Mouse (Mus musculus): ENCODE measurements around the gene Abcc3. TPM values are rescaled to one million over a fixed set of nuclear protein-coding genes. Genes with fewer than 3 reads are reported as not detected.

The Abcc3 gene
- polyA plus RNA-seq, 1 experiment = 123 TPM

- H3K4me3 ChIP-seq (ENCODE audit: control insufficient read depth, low read depth, low read length) = no peak overlapping the region
- no peaks in the 10 kb centered on the region for H3K36me3 ChIP-seq (ENCODE audit: control insufficient read depth, insufficient read depth, low read length)
- H3K27ac ChIP-seq (ENCODE audit: control insufficient read depth, insufficient read depth, low read depth, low read length) = no peak overlapping the region
- no peak for TF ChIP-seq POLR2A (IDR thresholded peaks at IDR 0.05; ENCODE audit: control insufficient read depth, low read depth, low read length)
- no peaks in the 10 kb centered on the region for H3K27me3 ChIP-seq (ENCODE audit: control insufficient read depth, insufficient read depth, low read length)
- H3K4me1 ChIP-seq (ENCODE audit: control insufficient read depth, insufficient read depth, low read length) = no peaks in the 10 kb centered on the region; the same call in 1 of the 2 replicates
Measured at GRCm38 (mm10) chr11:94389724-94390396, 2.9 kb downstream of the Abcc3 start.

DNA sequence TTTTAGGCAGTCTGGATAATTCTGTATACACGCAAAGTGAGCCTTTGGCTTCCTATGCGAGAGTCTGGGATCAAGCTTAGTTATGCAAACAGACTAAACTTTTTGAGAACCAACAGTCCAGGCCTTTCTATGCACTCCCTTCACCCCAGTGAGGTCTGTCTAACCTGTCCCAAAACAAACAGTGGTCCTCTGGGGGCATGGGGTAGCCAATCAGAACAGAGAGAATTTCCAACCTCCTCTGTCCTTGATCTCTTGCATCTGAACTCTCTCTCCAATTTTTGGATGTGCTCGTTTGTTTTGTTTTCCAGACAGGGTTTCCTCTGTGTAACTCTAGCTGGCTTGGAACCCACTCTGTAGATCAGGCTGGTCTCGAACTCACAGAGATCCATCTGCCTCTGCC lies 3.8 kb downstream of the Abcc3 start:
- no peak for TF ChIP-seq POLR2A (IDR thresholded peaks at IDR 0.05; ENCODE audit: control insufficient read depth, low read depth, low read length)
- TF ChIP-seq CTCF (IDR thresholded peaks at IDR 0.05; ENCODE audit: control insufficient read depth, insufficient read depth, insufficient replicate concordance, low read depth, low read length) = no peak
- Histone ChIP-seq H3K27me3 (ENCODE audit: control insufficient read depth, insufficient read depth, low read length) (no peaks in the 10 kb centered on the region), H3K36me3 (ENCODE audit: control insufficient read depth, insufficient read depth, low read length) (no peaks in the 10 kb centered on the region), H3K27ac (ENCODE audit: control insufficient read depth, insufficient read depth, low read depth, low read length) (no peak overlapping the region), H3K4me3 (ENCODE audit: control insufficient read depth, low read depth, low read length) (no peak overlapping the region), H3K4me1 (ENCODE audit: control insufficient read depth, insufficient read depth, low read length) (no peaks in the 10 kb centered on the region; the same call in 1 of the 2 replicates)

DNA sequence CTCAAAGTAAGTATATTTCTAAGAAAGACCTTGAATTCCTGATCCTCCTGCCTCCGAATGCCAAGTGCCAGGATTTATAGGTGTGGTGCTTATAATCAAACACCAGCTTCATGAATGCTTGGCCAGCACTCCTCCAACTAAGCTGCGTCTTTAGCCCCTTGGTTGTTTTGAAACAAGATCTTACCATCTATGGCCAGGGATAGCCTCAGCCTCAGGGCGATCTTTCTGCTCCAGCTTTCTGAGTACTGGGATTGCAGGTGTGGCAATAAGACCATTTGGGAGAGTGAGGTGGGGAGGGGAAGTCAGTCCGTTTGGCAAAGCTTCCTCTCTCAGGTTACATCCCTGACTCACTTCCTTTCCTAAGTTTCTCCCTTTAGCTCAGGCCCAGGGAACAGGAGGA lies 5.0 kb downstream of the Abcc3 start:
- no peaks in the 10 kb centered on the region for H3K36me3 ChIP-seq (ENCODE audit: control insufficient read depth, insufficient read depth, low read length)
- H3K4me3 ChIP-seq (ENCODE audit: control insufficient read depth, low read depth, low read length) = no peak overlapping the region
- TF ChIP-seq CTCF (IDR thresholded peaks at IDR 0.05; ENCODE audit: control insufficient read depth, insufficient read depth, insufficient replicate concordance, low read depth, low read length) = no peak
- TF ChIP-seq POLR2A (IDR thresholded peaks at IDR 0.05; ENCODE audit: control insufficient read depth, low read depth, low read length) = no peak
- no peaks in the 10 kb centered on the region; the same call in 1 of the 2 replicates for H3K4me1 ChIP-seq (ENCODE audit: control insufficient read depth, insufficient read depth, low read length)
- H3K27ac ChIP-seq (ENCODE audit: control insufficient read depth, insufficient read depth, low read depth, low read length) = no peak overlapping the region
- H3K27me3 ChIP-seq (ENCODE audit: control insufficient read depth, insufficient read depth, low read length) = no peaks in the 10 kb centered on the region

DNA sequence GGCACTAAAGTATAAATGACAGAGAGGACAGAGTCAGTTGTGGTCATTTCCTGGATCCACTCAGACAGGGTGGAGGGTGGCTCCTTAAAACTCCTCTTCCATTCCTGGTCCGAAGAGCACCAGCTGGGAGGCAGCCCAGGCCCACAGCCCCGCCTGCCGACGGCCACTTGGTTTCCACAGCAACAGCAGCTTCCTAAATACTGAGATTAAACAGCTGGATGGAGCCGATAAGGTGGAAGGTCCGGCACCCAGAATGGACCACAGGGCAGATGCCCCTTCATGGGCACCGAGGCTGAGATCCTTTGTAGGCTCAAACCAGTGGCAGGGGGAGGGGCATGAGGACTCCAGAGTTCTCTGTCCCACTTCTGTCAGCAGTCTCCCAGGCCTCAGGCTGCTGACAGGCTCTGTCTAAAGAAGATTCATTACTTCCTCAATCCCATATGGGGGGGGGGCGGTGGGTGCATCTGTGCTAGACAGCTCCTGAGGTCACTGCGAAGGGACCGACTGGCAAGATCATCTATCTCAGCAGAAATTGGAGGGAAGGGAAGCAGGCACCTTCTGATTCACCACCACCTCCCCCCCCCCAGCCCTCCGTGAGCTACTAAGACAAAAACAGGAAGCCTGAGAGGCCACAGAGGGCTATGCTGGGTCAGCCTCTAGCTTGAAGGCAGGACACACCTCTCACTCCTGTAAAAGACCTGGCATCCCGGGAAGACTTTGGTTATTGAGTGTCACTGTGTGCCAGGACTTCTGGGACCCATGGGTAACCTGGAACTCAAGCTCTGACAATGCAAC lies 6.6 kb downstream of the Abcc3 start:
- no peaks in the 10 kb centered on the region for H3K27me3 ChIP-seq (ENCODE audit: control insufficient read depth, insufficient read depth, low read length)
- no peak overlapping the region for H3K4me3 ChIP-seq (ENCODE audit: control insufficient read depth, low read depth, low read length)
- H3K4me1 ChIP-seq (ENCODE audit: control insufficient read depth, insufficient read depth, low read length) = no peaks in the 10 kb centered on the region; the same call in 1 of the 2 replicates
- H3K36me3 ChIP-seq (ENCODE audit: control insufficient read depth, insufficient read depth, low read length) = no peaks in the 10 kb centered on the region
- H3K27ac ChIP-seq (ENCODE audit: control insufficient read depth, insufficient read depth, low read depth, low read length) = no peak overlapping the region
- no peak for TF ChIP-seq POLR2A (IDR thresholded peaks at IDR 0.05; ENCODE audit: control insufficient read depth, low read depth, low read length)
- no peak for TF ChIP-seq CTCF (IDR thresholded peaks at IDR 0.05; ENCODE audit: control insufficient read depth, insufficient read depth, insufficient replicate concordance, low read depth, low read length)

DNA sequence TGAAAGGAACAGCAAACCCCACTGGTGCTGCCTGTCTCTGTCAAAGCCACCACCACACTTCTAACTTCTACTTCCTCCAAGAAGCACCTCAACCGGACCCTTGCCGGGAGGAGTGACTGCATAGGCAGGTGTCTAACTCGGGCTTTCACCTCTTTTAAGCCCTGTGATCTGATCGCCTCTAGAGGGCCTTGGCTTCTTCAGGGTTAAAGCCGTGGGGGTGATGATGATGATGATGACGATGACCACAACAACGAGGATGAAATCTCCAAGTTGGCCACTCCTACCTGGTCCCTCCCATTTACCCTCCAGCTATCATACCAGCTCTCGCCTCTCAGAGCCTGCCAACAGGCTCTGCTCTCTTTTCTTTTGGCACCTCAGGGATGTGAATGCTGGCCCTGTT lies 13.1 kb downstream of the Abcc3 start:
- Histone ChIP-seq H3K36me3 (ENCODE audit: control insufficient read depth, insufficient read depth, low read length) (no peaks in the 10 kb centered on the region), H3K4me1 (ENCODE audit: control insufficient read depth, insufficient read depth, low read length) (no peaks in the 10 kb centered on the region), H3K27me3 (ENCODE audit: control insufficient read depth, insufficient read depth, low read length) (no peaks in the 10 kb centered on the region), H3K4me3 (ENCODE audit: control insufficient read depth, low read depth, low read length) (no peak overlapping the region), H3K27ac (ENCODE audit: control insufficient read depth, insufficient read depth, low read depth, low read length) (no peak overlapping the region)
- no peak for TF ChIP-seq POLR2A (IDR thresholded peaks at IDR 0.05; ENCODE audit: control insufficient read depth, low read depth, low read length)

- Histone ChIP-seq H3K4me3 (ENCODE audit: control insufficient read depth, low read depth, low read length) (no peak overlapping the region), H3K27ac (ENCODE audit: control insufficient read depth, insufficient read depth, low read depth, low read length) (no peak overlapping the region), H3K4me1 (ENCODE audit: control insufficient read depth, insufficient read depth, low read length) (no peaks in the 10 kb centered on the region), H3K27me3 (ENCODE audit: control insufficient read depth, insufficient read depth, low read length) (no peaks in the 10 kb centered on the region), H3K36me3 (ENCODE audit: control insufficient read depth, insufficient read depth, low read length) (no peaks in the 10 kb centered on the region)
- TF ChIP-seq POLR2A (IDR thresholded peaks at IDR 0.05; ENCODE audit: control insufficient read depth, low read depth, low read length) = no peak
- no peak for TF ChIP-seq CTCF (IDR thresholded peaks at IDR 0.05; ENCODE audit: control insufficient read depth, insufficient read depth, insufficient replicate concordance, low read depth, low read length)
Measured at GRCm38 (mm10) chr11:94379061-94379460, 13.7 kb downstream of the Abcc3 start.

GRCm38 (mm10) chr11:94374276-94374948 lies 18.4 kb downstream of the Abcc3 start:
- TF ChIP-seq POLR2A (IDR thresholded peaks at IDR 0.05; ENCODE audit: control insufficient read depth, low read depth, low read length) (no peak), CTCF (IDR thresholded peaks at IDR 0.05; ENCODE audit: control insufficient read depth, insufficient read depth, insufficient replicate concordance, low read depth, low read length) (no peak)
- Histone ChIP-seq H3K4me1 (ENCODE audit: control insufficient read depth, insufficient read depth, low read length) (no peaks in the 10 kb centered on the region), H3K27me3 (ENCODE audit: control insufficient read depth, insufficient read depth, low read length) (no peaks in the 10 kb centered on the region), H3K36me3 (ENCODE audit: control insufficient read depth, insufficient read depth, low read length) (no peaks in the 10 kb centered on the region), H3K27ac (ENCODE audit: control insufficient read depth, insufficient read depth, low read depth, low read length) (no peak overlapping the region), H3K4me3 (ENCODE audit: control insufficient read depth, low read depth, low read length) (no peak overlapping the region)
